Mouse (Mus musculus) ES-Bruce4 (cell line): Measurements from ENCODE around the gene Snrpb. TPM values are rescaled to one million over a fixed set of nuclear protein-coding genes. Genes with fewer than 3 reads are reported as not detected.

Source experiments
- H3K27ac ChIP-seq: 2 replicates; pipeline ENCODE4 v1.5.1; 2012; ENCODE audit warnings: low read length, inconsistent platforms; ENCODE audit not compliant: insufficient read depth
- H3K27me3 ChIP-seq: 2 replicates; pipeline ENCODE4 v1.6.1; 2012; ENCODE audit warnings: mild to moderate bottlenecking, low read length, inconsistent platforms; ENCODE audit not compliant: control insufficient read depth, poor library complexity, insufficient read depth, severe bottlenecking
- H3K36me3 ChIP-seq: 2 replicates; pipeline ENCODE4 v1.6.1; 2012; ENCODE audit warnings: inconsistent platforms, mild to moderate bottlenecking, low read length, moderate library complexity; ENCODE audit not compliant: control insufficient read depth, poor library complexity, insufficient read depth, severe bottlenecking
- H3K4me1 ChIP-seq: one replicate; pipeline ENCODE4 v1.8.1; 2011; ENCODE audit warnings: low read length; ENCODE audit not compliant: control insufficient read depth, insufficient read depth
- H3K4me3 ChIP-seq: 2 replicates; pipeline ENCODE4 v1.5.1; 2011; ENCODE audit warnings: low read depth, mild to moderate bottlenecking, low read length
- H3K9ac ChIP-seq: 2 replicates; pipeline ENCODE4 v1.6.1; 2012; ENCODE audit warnings: low read depth, mild to moderate bottlenecking, inconsistent platforms; ENCODE audit not compliant: poor library complexity, severe bottlenecking
- H3K9me3 ChIP-seq: replicated peaks from 2 replicates; pipeline ENCODE4 v1.6.1; 2012; ENCODE audit warnings: mild to moderate bottlenecking, low read length, inconsistent platforms; ENCODE audit not compliant: control insufficient read depth, poor library complexity, insufficient read depth, severe bottlenecking
- CTCF ChIP-seq: IDR thresholded peaks from one replicate; pipeline ENCODE4 v1.8.1; 2011; ENCODE audit warnings: low read depth, low read length
- EP300 ChIP-seq: IDR thresholded peaks from 2 replicates; pipeline ENCODE4 v1.6.1; 2011; ENCODE audit warnings: low read depth, low read length; ENCODE audit not compliant: insufficient read depth
- POLR2A ChIP-seq: IDR thresholded peaks from one replicate; pipeline ENCODE4 v1.8.1; 2011; ENCODE audit warnings: low read length; ENCODE audit not compliant: insufficient read depth
- polyA plus RNA-seq: library from polyadenylated mRNA; stranded (reverse); fragments of >200 nt; gene quantifications from 2 replicates; pipeline ENCODE4 v1.2.4, GENCODE M21; 2011; ENCODE audit warnings: low read depth; ENCODE audit not compliant: missing spikeins, insufficient read depth, insufficient read length

The Snrpb gene
- polyA plus RNA-seq, 1 experiment: 244 TPM

- Histone ChIP-seq H3K4me1 (no peaks in the 10 kb centered on the region), H3K27me3 (no peaks in the 10 kb centered on the region), H3K27ac (no peak overlapping the region), H3K9me3 (no peaks in the 10 kb centered on the region), H3K9ac (no peak overlapping the region), H3K36me3 (no peaks in the 10 kb centered on the region), H3K4me3 (no peak overlapping the region)
- no peak for TF ChIP-seq CTCF
- no peak for TF ChIP-seq POLR2A
- TF ChIP-seq EP300: no peak
These were observed 53.7 kb downstream of the Snrpb start for GRCm38 (mm10) chr2:130125279-130126059.

Other genes with a start within 250 kb of the Snrpb start
- gene Tgm3, start 167.1 kb downstream of the Snrpb start, polyA plus RNA-seq: 0.21 and 0.33 TPM in 2 replicates
- not detected in 2 replicates for gene Tgm6, start 67.0 kb downstream of the Snrpb start, polyA plus RNA-seq
- not detected in 2 replicates for gene Tmc2, start 15.8 kb upstream of the Snrpb start, polyA plus RNA-seq
- 387 and 404 TPM in 2 replicates for gene Nop56, start 95.0 kb upstream of the Snrpb start, polyA plus RNA-seq
- gene Idh3b, start 105.1 kb upstream of the Snrpb start, polyA plus RNA-seq: 158 and 163 TPM in 2 replicates
- 4.8 and 5.3 TPM in 2 replicates for gene Ebf4, start 115.8 kb upstream of the Snrpb start, polyA plus RNA-seq
- gene Cpxm1, start 218.2 kb upstream of the Snrpb start, polyA plus RNA-seq: 8.1 and 10.9 TPM in 2 replicates
- gene Gm28372, start 225.8 kb upstream of the Snrpb start, polyA plus RNA-seq: not detected in 2 replicates
- gene 1700020A23Rik, start 225.9 kb upstream of the Snrpb start, polyA plus RNA-seq: not detected in 2 replicates
- gene Tmem239, start 227.1 kb upstream of the Snrpb start, polyA plus RNA-seq: not detected in 2 replicates
- gene Vps16, start 244.9 kb upstream of the Snrpb start, polyA plus RNA-seq: 119 and 121 TPM in 2 replicates
- gene Pced1a, start 245.3 kb upstream of the Snrpb start, polyA plus RNA-seq: 16.3 and 18.4 TPM in 2 replicates